Mouse (Mus musculus): ENCODE results near the gene Sptlc2. TPM values are rescaled to one million over a fixed set of nuclear protein-coding genes. Genes with fewer than 3 reads are reported as not detected.
"Not testable (repeated sequence)": the region's sequence is repeated elsewhere in the genome, so short reads cannot be mapped to it uniquely, and the experiment has no call there.

Sptlc2 gene
- polyA plus RNA-seq, 1 experiment from 2014 or later, result 164 TPM

DNA sequence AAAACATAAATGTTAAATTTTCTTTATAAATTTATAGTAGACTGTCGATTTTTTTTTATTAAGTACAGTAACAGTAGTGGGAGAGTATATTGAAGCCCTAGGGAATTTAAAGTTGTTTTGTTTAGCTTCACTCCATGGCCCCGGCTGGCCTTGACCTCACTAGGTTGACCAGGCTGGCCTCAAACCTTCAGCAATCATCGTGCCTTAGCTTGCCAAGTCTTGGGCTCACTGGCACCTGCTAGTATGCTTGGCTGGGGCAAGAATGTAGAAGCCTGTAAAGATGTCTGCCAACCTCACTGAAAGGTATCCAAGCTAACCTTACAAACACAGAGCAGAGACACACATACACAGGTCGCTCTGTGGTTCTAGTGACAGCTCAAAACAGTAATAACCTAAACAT, 55.6 kb downstream of the Sptlc2 start:
- ChIA-PET CTCF (no interaction called here), POLR2A (no interaction called here)
- in situ Hi-C loops (cut with MboI; ENCODE audit: low pct_unique_long_range_greater_than_20kb), result no loop called here
- DNase-seq (ENCODE audit: low read depth, low spot score) (no peak), ATAC-seq (no peak)
- H3K27me3 ChIP-seq, result no peaks in the 10 kb centered on the region
- no peak for TF ChIP-seq CTCF (IDR thresholded peaks at IDR 0.05)

- in situ Hi-C loops (cut with MboI; ENCODE audit: low pct_unique_long_range_greater_than_20kb), result no loop called here
- no peak for DNase-seq (ENCODE audit: low read depth, low spot score)
- no peak for ATAC-seq
- no peak for TF ChIP-seq CTCF (IDR thresholded peaks at IDR 0.05)
- no peaks in the 10 kb centered on the region for H3K27me3 ChIP-seq
- CTCF ChIA-PET, result no interaction called here
- POLR2A ChIA-PET, result no interaction called here
Measured at GRCm38 (mm10) chr12:87331908-87332307, 56.2 kb downstream of the Sptlc2 start.

DNA sequence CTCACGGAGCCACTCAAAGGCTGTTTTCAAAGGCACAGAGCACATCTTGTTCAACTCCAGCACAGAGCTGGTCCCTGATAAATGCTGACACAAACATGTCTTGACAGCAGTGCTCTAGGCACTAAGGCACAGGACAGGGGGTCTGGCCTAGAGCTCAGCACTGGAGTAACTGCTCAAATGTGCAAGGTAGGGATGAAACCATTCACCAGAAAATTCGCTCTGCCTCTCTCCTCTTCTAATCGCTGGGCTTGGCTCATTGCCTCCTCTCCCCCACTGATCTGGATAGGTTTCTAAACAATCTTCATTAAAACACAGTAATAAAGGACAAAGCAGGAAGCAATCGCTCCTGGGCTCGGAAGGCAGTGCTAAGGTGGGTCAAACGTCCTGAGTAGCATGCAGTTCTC, 57.1 kb downstream of the Sptlc2 start:
- DNase-seq (ENCODE audit: low read depth, low spot score), result no peak
- no peak for TF ChIP-seq CTCF (IDR thresholded peaks at IDR 0.05)
- in situ Hi-C loops (cut with MboI; ENCODE audit: low pct_unique_long_range_greater_than_20kb), result no loop called here
- ChIA-PET CTCF (interaction anchor here (1.6 kb wide), 1 partner anchor 14 kb away, joined by 3 read pairs; no protein-coding TSS in a partner anchor), POLR2A (no interaction called here)
- ATAC-seq, result no peak
- H3K27me3 ChIP-seq, result no peaks in the 10 kb centered on the region

DNA sequence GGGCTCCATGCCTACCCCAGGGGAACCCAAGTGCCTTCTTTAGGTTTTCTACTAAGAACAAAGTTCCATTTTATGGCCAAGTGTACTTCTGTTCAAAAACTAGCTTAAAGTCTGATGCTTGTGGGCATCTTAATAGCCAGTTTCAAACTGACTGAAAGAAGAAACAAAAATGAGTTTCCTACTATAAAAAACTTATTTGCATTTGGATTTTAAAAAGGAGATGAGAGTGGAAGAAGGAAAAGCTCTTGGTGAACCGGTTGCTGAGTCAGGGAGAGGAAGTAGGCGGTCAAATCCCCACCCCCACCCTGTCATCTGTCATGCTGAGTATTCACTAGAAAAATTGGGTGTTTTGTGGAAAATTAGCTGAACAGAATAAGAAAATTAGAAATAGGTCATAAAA, 57.9 kb downstream of the Sptlc2 start:
- DNase-seq (ENCODE audit: low read depth, low spot score), result no peak
- ChIA-PET CTCF (interaction anchor here (1.5 to 1.6 kb wide), 2 partner anchors 11 to 13 kb away, joined by 3 to 5 read pairs; no protein-coding TSS in a partner anchor), POLR2A (no interaction called here)
- no peaks in the 10 kb centered on the region for H3K27me3 ChIP-seq
- TF ChIP-seq CTCF (IDR thresholded peaks at IDR 0.05), result no peak
- no peak for ATAC-seq
- in situ Hi-C loops (cut with MboI; ENCODE audit: low pct_unique_long_range_greater_than_20kb), result no loop called here

GRCm38 (mm10) chr12:87328025-87328424, 60.1 kb downstream of the Sptlc2 start:
- H3K27me3 ChIP-seq, result no peaks in the 10 kb centered on the region
- ChIA-PET CTCF (no interaction called here), POLR2A (no interaction called here)
- DNase-seq (ENCODE audit: low read depth, low spot score), result no peak
- in situ Hi-C loops (cut with MboI; ENCODE audit: low pct_unique_long_range_greater_than_20kb), result no loop called here
- no peak for TF ChIP-seq CTCF (IDR thresholded peaks at IDR 0.05)
- ATAC-seq, result no peak

DNA sequence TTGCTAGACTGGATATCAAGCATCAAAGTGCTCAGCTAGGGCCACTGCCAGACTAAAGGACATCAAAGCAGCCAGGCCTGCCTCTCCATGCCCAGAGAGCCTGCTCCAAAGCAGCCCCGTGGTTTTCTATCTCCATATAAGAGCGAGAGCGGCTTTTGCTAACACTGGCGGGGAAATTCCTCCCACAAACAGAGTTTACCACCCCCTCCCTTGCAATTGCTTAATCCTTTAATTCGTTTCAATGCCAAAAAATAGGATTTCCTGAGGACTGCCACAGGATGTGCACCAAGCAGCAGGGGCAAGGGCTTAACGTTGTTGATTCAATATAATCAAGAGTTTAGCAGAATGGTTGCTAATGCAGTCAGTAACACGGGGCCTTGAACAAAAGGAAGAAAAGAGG, 60.5 kb downstream of the Sptlc2 start:
- TF ChIP-seq CTCF (IDR thresholded peaks at IDR 0.05), result no peak
- POLR2A ChIA-PET, result no interaction called here
- CTCF ChIA-PET, result no interaction called here
- in situ Hi-C loops (cut with MboI; ENCODE audit: low pct_unique_long_range_greater_than_20kb), result no loop called here
- H3K27me3 ChIP-seq, result no peaks in the 10 kb centered on the region
- ATAC-seq (no peak), DNase-seq (ENCODE audit: low read depth, low spot score) (no peak)

- no peaks in the 10 kb centered on the region for H3K27me3 ChIP-seq
- ATAC-seq, result no peak
- POLR2A ChIA-PET, result no interaction called here
- no peak for TF ChIP-seq CTCF (IDR thresholded peaks at IDR 0.05)
- in situ Hi-C loops (cut with MboI; ENCODE audit: low pct_unique_long_range_greater_than_20kb), result no loop called here
- no peak for DNase-seq (ENCODE audit: low read depth, low spot score)
- CTCF ChIA-PET, result no interaction called here
Measured at GRCm38 (mm10) chr12:87325452-87325851, 62.7 kb downstream of the Sptlc2 start.

GRCm38 (mm10) chr12:87319229-87319628, 68.9 kb downstream of the Sptlc2 start:
- no peak for ATAC-seq
- no peak for TF ChIP-seq CTCF (IDR thresholded peaks at IDR 0.05)
- no peak for DNase-seq (ENCODE audit: low read depth, low spot score)
- no peaks in the 10 kb centered on the region for H3K27me3 ChIP-seq
- CTCF ChIA-PET, result interaction anchor here (0.8 to 2.1 kb wide), 2 partner anchors 10 to 11 kb away, joined by 3 to 5 read pairs; no protein-coding TSS in a partner anchor
- POLR2A ChIA-PET, result interaction anchor here (1.0 kb wide), 1 partner anchor 35 kb away, joined by 6 read pairs; no protein-coding TSS in a partner anchor
- in situ Hi-C loops (cut with MboI; ENCODE audit: low pct_unique_long_range_greater_than_20kb), result no loop called here

- no peak for ATAC-seq
- POLR2A ChIA-PET, result no interaction called here
- CTCF ChIA-PET, result no interaction called here
- no peak for DNase-seq (ENCODE audit: low read depth, low spot score)
- H3K27me3 ChIP-seq, result no peaks in the 10 kb centered on the region
- no peak for TF ChIP-seq CTCF (IDR thresholded peaks at IDR 0.05)
- in situ Hi-C loops (cut with MboI; ENCODE audit: low pct_unique_long_range_greater_than_20kb), result no loop called here
Measured at GRCm38 (mm10) chr12:87317951-87318350, 70.2 kb downstream of the Sptlc2 start.

GRCm38 (mm10) chr12:87313098-87313497, 75.1 kb downstream of the Sptlc2 start:
- POLR2A ChIA-PET, result no interaction called here
- no peak for TF ChIP-seq CTCF (IDR thresholded peaks at IDR 0.05)
- no peaks in the 10 kb centered on the region for H3K27me3 ChIP-seq
- CTCF ChIA-PET, result no interaction called here
- ATAC-seq (no peak), DNase-seq (ENCODE audit: low read depth, low spot score) (no peak)
- in situ Hi-C loops (cut with MboI; ENCODE audit: low pct_unique_long_range_greater_than_20kb), result no loop called here

DNA sequence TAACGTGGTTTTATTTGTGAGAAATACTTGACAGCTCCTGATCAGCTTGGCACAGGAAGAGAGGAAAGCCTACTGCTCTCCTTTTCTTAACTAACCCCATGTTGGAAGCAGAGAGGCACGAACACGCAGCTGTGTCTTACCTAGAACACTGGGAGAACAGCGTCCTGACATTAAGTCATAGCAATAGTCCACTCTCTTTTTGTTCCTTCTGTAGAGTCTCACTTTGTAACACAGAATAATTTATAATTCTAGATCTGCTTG, 81.6 kb downstream of the Sptlc2 start:
- H3K27me3 ChIP-seq; CTCF ChIA-PET; DNase-seq (ENCODE audit: low read depth, low spot score); in situ Hi-C loops (cut with MboI; ENCODE audit: low pct_unique_long_range_greater_than_20kb); ATAC-seq; POLR2A ChIA-PET: not testable (repeated sequence)

DNA sequence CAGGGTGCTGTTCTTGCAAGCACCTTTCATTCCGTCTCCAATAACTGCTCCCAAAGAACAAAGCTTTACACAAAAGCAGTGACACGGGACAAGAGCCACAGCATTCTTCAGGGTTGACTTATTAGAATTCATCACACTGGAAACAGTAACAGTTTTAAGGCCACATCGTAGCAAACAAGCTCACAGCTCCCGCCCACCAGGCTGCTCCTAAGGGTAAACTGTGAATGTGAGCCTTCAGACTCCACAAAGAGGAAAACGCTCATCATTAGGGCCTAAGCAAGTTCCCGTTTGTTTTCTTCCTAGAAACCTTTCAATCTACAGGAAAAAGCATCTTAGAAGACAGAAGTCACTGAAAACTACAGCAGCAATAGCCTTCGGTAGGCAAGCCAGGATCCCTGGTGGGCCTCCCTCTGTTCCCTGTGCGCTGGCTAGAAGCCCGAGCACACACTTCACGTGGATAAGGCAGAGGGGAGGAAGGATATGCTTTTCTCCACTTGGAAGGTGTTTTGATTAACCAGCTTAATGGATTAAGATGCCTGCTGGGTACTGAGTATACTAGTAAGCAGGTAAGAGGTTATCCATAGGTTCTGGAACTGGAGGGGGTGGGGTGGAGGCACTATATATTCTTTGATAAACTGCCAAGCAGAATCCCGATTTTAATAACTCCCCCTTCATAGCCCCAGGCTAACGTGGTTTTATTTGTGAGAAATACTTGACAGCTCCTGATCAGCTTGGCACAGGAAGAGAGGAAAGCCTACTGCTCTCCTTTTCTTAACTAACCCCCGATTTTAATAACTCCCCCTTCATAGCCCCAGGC, 82.2 kb downstream of the Sptlc2 start:
- in situ Hi-C loops (cut with MboI; ENCODE audit: low pct_unique_long_range_greater_than_20kb), result no loop called here
- DNase-seq (ENCODE audit: low read depth, low spot score) (no peak), ATAC-seq (no peak)
- H3K27me3 ChIP-seq, result no peaks in the 10 kb centered on the region
- TF ChIP-seq CTCF (IDR thresholded peaks at IDR 0.05), result no peak
- ChIA-PET CTCF (no interaction called here), POLR2A (no interaction called here)

Measured in Patski (cell line).